Mouse (Mus musculus) inflammation-experienced regulatory T-cells, adult 16 weeks (primary cell): ENCODE results near the gene Hoxb13. TPM values are rescaled to one million over a fixed set of nuclear protein-coding genes. Genes with fewer than 3 reads are reported as not detected.

Experiments used
- polyA plus RNA-seq: library from polyadenylated mRNA; unstranded; fragments of 100-300 nt; shearing (Covaris generic); gene quantifications from one replicate; pipeline ENCODE4 v1.2.1, GENCODE M21; 2017

Hoxb13 gene
- polyA plus RNA-seq = not detected

DNA sequence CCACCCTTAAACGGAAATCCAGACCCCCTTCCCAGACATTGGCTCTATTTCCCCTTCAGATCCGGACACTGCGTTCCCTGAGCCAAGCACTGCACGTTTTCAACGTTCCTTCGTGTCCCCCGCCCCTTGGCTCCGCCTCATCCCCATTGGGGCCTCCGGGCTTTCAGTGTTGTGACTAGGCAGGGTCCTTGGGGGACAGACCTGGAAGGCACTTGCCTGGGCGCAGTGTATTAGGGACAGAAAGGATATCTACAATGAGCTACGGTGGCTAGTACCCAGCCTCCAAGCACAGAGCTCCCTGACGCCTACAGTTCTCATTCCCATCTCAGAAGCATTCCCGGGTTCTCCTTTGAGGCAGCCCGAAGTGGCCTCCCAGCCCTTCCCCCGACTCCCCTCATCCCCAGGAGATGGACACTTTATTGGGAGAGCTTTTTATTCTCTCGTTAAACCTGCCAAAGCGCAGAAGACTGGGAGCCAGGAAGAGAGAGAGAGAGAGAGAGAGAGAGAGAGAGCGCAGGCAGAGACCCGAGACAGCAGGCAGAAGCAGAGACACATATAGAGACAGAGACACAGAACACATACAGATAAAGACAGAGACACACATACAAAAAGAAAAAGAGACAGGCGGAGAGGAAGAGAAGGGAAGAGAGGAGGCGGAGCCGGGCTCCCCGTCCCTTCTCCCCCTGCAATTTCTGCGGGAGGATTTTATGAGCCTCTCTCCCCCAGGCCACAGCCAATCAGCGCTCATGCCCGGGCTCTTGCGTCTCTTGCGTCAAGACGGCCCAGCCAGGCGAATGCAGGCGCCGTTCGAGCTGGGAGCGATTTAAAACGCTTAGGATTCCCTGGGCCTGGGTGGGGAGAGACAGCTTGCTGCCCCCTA lies at the start of gene Hoxb13:
TSS of gene Hoxb13 (plus strand) at position 796 of the 880 bp plus-strand sequence.

Other genes with a start within 250 kb of the Hoxb13 start
- not detected for gene Igf2bp1, start 188.4 kb upstream of the Hoxb13 start, polyA plus RNA-seq
- not detected for gene Gip, start 169.8 kb upstream of the Hoxb13 start, polyA plus RNA-seq
- 82.5 TPM for gene Snf8, start 159.4 kb upstream of the Hoxb13 start, polyA plus RNA-seq
- 10.2 TPM for gene Ube2z, start 128.9 kb upstream of the Hoxb13 start, polyA plus RNA-seq
- gene Atp5g1, start 118.6 kb upstream of the Hoxb13 start, polyA plus RNA-seq = 380 TPM
- gene Calcoco2, start 82.4 kb upstream of the Hoxb13 start, polyA plus RNA-seq = not detected
- not detected for gene Ttll6, start 60.5 kb upstream of the Hoxb13 start, polyA plus RNA-seq
- not detected for gene Hoxb9, start 77.1 kb downstream of the Hoxb13 start, polyA plus RNA-seq
- not detected for gene Hoxb8, start 87.6 kb downstream of the Hoxb13 start, polyA plus RNA-seq
- not detected for gene Hoxb7, start 92.3 kb downstream of the Hoxb13 start, polyA plus RNA-seq
- not detected for gene Hoxb6, start 98.2 kb downstream of the Hoxb13 start, polyA plus RNA-seq
- not detected for gene Hoxb5, start 109.0 kb downstream of the Hoxb13 start, polyA plus RNA-seq
- 0.33 TPM for gene Hoxb4, start 124.0 kb downstream of the Hoxb13 start, polyA plus RNA-seq
- not detected for gene Hoxb3, start 129.0 kb downstream of the Hoxb13 start, polyA plus RNA-seq
- gene Hoxb2, start 156.2 kb downstream of the Hoxb13 start, polyA plus RNA-seq = not detected
- not detected for gene Hoxb1, start 171.4 kb downstream of the Hoxb13 start, polyA plus RNA-seq